Mouse (Mus musculus) G1E (cell line): Measurements from ENCODE around the gene Zfp593.

Source experiments
- CTCF ChIP-seq: IDR thresholded peaks from 2 replicates; pipeline ENCODE4 v1.5.1; 2012; ENCODE audit warnings: low read depth, low read length, inconsistent platforms, mixed read lengths
- TAL1 ChIP-seq: conservative IDR thresholded peaks from 2 replicates; pipeline ENCODE4 v1.6.1; 2012; ENCODE audit warnings: low read depth, low read length, inconsistent platforms, mixed read lengths

DNA sequence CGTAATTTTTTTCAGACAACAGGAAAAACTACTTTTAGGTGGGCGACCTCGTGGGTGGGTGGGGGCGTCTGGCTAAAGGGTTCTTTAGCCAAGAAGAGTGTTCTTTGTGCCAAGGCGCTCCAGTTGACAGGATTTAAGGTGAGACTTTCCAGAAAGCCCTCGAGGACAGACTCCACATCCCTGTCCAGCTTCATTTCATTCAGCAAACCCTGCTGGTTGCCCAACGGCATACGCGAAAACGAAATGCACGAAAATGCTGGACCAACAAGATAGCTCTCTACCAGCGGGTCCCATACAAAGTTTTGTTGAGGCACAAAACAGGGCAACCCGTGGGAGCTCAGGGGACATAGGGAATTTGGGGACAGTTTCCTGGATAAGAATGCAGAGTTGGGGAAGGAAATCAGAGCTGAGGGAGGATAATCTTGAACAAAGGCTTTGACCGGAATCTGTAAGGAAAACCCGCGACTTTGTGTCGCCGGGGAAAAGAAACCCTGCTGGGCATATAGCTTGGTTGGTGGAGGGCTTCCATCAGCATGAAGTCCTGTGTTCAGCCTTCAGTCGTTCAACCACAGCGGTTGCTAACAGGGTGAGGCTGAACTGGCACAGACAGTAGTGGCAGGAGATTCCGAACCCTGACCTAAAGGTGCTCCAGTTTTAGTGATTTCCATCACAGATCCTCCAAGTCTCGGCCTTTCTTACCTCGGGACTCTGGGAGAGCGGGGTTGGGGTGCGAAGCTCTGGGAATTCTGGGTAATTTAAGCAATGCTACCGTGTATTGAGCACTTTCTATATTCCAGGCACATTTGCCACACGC is 4.9 kb upstream of the Zfp593 start:
- TF ChIP-seq CTCF (no peak), TAL1 (no peak)
